Mouse (Mus musculus) liver, embryonic 14.5 days (tissue): ENCODE measurements around the gene Gls. TPM values are rescaled to one million over a fixed set of nuclear protein-coding genes. Genes with fewer than 3 reads are reported as not detected.
A peak's percentile ranks its signal among the peaks of the same experiment; 100 is the strongest.

Experiments
- ATAC-seq: fragments of 200-750 bp; cut with Nextera tagmentation; 2 replicates; pipeline ENCODE4 v1.8.0; 2017; ENCODE audit warnings: moderate number of reproducible peaks, mild to moderate bottlenecking, moderate library complexity; ENCODE audit not compliant: insufficient read depth
- DNase-seq, 3 experiments: peaks; one replicate each; pipeline ENCODE4 v3.0.0-alpha.2; 2012 to 2013; ENCODE audit warnings: low read depth in 3 of 3, low spot score in 3 of 3
- H3K27ac ChIP-seq: fragments of 300-500 bp; sonication (generic); 2 replicates; pipeline ENCODE4 v1.5.1; 2014; ENCODE audit warnings: moderate library complexity, mild to moderate bottlenecking, control low read depth, inconsistent platforms
- H3K27me3 ChIP-seq: fragments of 300-500 bp; sonication (generic); 2 replicates; pipeline ENCODE4 v1.6.1; 2014; ENCODE audit warnings: mild to moderate bottlenecking, low read length, moderate library complexity; ENCODE audit not compliant: control insufficient read depth, insufficient read depth
- H3K36me3 ChIP-seq: fragments of 300-500 bp; sonication (generic); replicated peaks from 2 replicates; pipeline ENCODE4 v1.6.1; 2014; ENCODE audit warnings: low read depth; ENCODE audit not compliant: control insufficient read depth, insufficient read depth
- H3K4me1 ChIP-seq, 2 experiments: fragments of 200-500 bp in 1 of 2; fragments of 300-500 bp in 1 of 2; sonication (generic) in 1 of 2; replicated peaks; 2 replicates each; pipeline ENCODE4 v1.6.1; 2012 to 2014; ENCODE audit warnings: antibody characterized with exemption in 1 of 2, inconsistent platforms in 1 of 2, low read length in 1 of 2; ENCODE audit not compliant: control insufficient read depth in 2 of 2, insufficient read depth in 2 of 2
- H3K4me2 ChIP-seq: fragments of 300-500 bp; sonication (generic); 2 replicates; pipeline ENCODE4 v1.6.1; 2014; ENCODE audit warnings: low read depth, mild to moderate bottlenecking, control low read depth, moderate library complexity
- H3K4me3 ChIP-seq, 2 experiments: fragments of 200-500 bp in 1 of 2; fragments of 300-500 bp in 1 of 2; sonication (generic) in 1 of 2; 2 replicates each; pipeline ENCODE4 v1.5.1; 2012 to 2014; ENCODE audit warnings: low read depth in 2 of 2, low read length in 2 of 2, mild to moderate bottlenecking in 2 of 2, control low read depth in 1 of 2, inconsistent platforms in 1 of 2, moderate library complexity in 1 of 2; ENCODE audit not compliant: insufficient read depth in 1 of 2
- H3K9ac ChIP-seq: fragments of 300-500 bp; sonication (generic); replicated peaks from 2 replicates; pipeline ENCODE4 v1.6.1; 2014; ENCODE audit warnings: mild to moderate bottlenecking, control low read depth, moderate library complexity
- H3K9me3 ChIP-seq: fragments of 300-500 bp; sonication (generic); 2 replicates; pipeline ENCODE4 v1.6.1; 2016; ENCODE audit warnings: low read length, mixed read lengths; ENCODE audit not compliant: control insufficient read depth
- CTCF ChIP-seq: IDR thresholded peaks from 2 replicates; pipeline ENCODE4 v1.5.1; 2016; ENCODE audit warnings: antibody characterized with exemption, low read depth, control low read depth
- EP300 ChIP-seq: IDR thresholded peaks from 2 replicates; pipeline ENCODE4 v1.6.1; 2016; ENCODE audit warnings: antibody characterized with exemption, low read depth
- WGBS: fragments of 180-500 bp; shearing (Covaris S2); extraction: QIAGEN DNeasy Blood & Tissue Kit; methylation state at CpG from one replicate; pipeline ENCODE4 v1.1.7; 2014; ENCODE audit not compliant: insufficient replicate concordance; 5-methylcytosine and 5-hydroxymethylcytosine counted together
- polyA plus RNA-seq, 2 experiments: library from polyadenylated mRNA; depleted of rRNA in 1 of 2; stranded (reverse) in 1 of 2; unstranded in 1 of 2; fragments of >200 nt; fragmentation: Nextera tagmentation in 1 of 2; extraction: Ambion mirVana in 1 of 2; gene quantifications; 2 replicates each; pipeline versions ENCODE4 v1.2.1 to v1.2.3; 2012 to 2014

Gls gene
- polyA plus RNA-seq, 2 experiments: 9.0 to 16.7 TPM

DNA sequence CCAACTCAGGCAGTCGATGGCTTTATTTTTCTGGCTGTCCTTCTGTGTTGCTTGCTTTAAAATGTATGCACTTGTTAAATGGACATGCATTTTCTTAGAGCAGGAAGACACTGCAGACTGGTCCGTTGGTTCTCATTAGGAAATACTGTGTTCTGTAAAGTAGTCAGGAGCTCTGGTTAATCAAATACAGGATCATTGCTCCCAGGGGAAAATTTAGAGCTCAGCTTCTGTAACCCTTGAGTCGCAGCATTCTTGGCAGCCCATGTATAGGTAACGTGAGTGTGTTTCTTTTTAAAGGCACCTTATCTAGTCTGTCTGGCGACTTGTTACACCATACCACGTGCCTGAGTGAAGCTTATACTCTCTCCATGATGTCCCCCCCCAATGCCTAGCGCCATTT is 84.9 kb downstream of the Gls start:
- no peaks in the 10 kb centered on the region for H3K9me3 ChIP-seq
- no peak overlapping the region for H3K4me2 ChIP-seq
- no peaks in the 10 kb centered on the region for H3K27me3 ChIP-seq
- peaks cover 8 to 11% of the 10 kb centered on the region in 2 experiments for H3K4me1 ChIP-seq
- no peak overlapping the region for H3K27ac ChIP-seq
- no peak overlapping the region for H3K4me3 ChIP-seq
- H3K36me3 ChIP-seq: peaks cover 8% of the 10 kb centered on the region
- WGBS: 64% methylated on average over 7 of the region's 7 CpGs
- no peak for ATAC-seq
- no peak for TF ChIP-seq CTCF
- no peak for TF ChIP-seq EP300
- H3K9ac ChIP-seq: no peak overlapping the region
- no peak for DNase-seq

DNA sequence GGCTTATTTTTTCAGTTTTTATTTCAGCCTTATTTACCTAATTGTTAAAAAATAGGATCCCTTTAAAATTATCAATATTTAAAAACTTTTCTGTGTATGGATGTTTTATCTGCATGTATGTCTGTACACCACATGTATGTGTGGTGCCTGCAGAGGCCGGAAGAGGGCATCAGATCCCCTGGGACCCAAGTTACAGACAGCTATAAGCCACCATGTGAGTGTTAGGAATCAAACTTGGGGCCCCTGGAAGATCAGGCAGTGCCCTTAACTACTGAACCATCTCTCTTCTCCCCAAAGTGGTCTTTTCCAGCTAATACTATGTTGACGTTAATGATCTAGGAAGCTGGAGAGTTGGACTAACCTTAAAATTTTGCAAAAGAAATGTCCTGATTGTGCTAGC is 85.6 kb downstream of the Gls start:
- Histone ChIP-seq H3K9ac (no peak overlapping the region), H3K36me3 (peaks cover 8% of the 10 kb centered on the region), H3K27me3 (no peaks in the 10 kb centered on the region), H3K4me3 (no peak overlapping the region), H3K4me1 (peaks cover 8 to 11% of the 10 kb centered on the region in 2 experiments), H3K27ac (no peak overlapping the region), H3K9me3 (no peaks in the 10 kb centered on the region), H3K4me2 (no peak overlapping the region)
- TF ChIP-seq CTCF (no peak), EP300 (no peak)
- no peak for ATAC-seq
- no peak for DNase-seq
- 74% methylated on average over 2 of the region's 2 CpGs for WGBS

DNA sequence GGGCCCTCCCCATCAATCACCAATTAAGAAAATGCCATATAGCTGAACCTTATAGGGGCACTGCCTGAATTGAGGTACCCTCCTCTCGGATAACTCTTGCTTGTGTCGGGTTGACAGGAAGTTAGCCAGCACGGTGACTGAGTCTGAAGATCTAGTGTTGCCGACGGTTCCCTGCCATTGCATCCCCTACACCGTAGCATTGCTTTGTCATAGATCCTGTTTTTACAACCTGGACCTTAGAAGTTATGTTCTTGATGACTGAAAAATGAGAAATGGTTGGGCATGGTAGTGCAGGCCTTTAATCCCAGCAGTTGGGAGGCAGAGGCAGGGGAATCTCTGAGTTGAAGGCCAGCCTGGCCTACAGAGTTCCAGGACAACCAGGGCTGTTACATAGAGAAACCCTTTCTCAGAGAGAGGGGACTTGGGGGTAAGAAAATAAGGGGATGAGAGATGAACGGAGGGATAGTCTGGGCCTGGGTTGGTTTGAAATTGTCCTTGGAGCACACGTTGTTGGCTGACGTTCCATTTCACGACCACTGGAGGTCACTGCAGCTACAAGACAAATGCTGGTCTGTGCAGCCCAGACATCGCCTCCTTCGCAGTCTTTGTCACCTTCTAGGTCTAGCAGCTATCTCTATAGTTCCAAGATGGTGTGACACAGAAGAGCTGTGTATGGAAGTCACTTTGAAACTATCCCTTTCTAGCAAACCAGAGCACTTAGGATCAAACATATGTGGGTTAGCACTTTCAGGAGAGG is 86.6 kb downstream of the Gls start:
- no peaks in the 10 kb centered on the region for H3K9me3 ChIP-seq
- no peak overlapping the region for H3K4me2 ChIP-seq
- ATAC-seq (no peak), DNase-seq (peak in 1 of 3 experiments; percentile 14)
- H3K4me3 ChIP-seq: no peak overlapping the region
- TF ChIP-seq CTCF: peak; percentile 77
- TF ChIP-seq EP300: no peak
- no peak overlapping the region for H3K27ac ChIP-seq
- no peaks in the 10 kb centered on the region for H3K27me3 ChIP-seq
- peaks cover 8 to 11% of the 10 kb centered on the region in 2 experiments for H3K4me1 ChIP-seq
- peaks cover 4% of the 10 kb centered on the region for H3K36me3 ChIP-seq
- H3K9ac ChIP-seq: no peak overlapping the region
- 50% methylated on average over 12 of the region's 12 CpGs for WGBS

DNA sequence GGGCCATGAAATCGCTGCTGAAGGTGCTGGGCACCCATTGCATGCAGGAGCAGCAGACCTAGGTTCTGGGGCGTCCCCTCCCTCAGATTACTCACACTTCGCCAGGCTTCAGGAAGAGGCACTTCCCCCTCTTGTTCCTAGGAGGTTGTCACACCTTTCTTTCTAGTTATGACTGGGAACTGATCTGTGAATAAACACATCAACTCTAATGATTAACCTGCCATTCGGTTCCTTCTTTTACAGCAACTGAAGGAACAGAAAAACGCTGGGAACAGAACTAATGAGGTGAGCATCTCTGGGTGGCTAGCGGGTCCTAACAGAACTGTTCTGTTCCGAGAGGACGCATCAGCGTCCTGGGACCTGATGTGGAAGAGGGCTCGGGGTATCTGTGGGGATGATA is 88.1 kb downstream of the Gls start:
- TF ChIP-seq CTCF (no peak), EP300 (no peak)
- no peak overlapping the region for H3K9ac ChIP-seq
- no peak for ATAC-seq
- no peak overlapping the region for H3K4me2 ChIP-seq
- no peak overlapping the region for H3K27ac ChIP-seq
- H3K4me3 ChIP-seq: no peak overlapping the region
- H3K36me3 ChIP-seq: peaks cover 5% of the 10 kb centered on the region
- no peaks in the 10 kb centered on the region for H3K27me3 ChIP-seq
- WGBS: 75% methylated on average over 10 of the region's 10 CpGs
- no peaks in the 10 kb centered on the region for H3K9me3 ChIP-seq
- H3K4me1 ChIP-seq: peaks cover 0 to 4% of the 10 kb centered on the region in 2 experiments; a peak in 2 of 4 replicates
- no peak for DNase-seq

DNA sequence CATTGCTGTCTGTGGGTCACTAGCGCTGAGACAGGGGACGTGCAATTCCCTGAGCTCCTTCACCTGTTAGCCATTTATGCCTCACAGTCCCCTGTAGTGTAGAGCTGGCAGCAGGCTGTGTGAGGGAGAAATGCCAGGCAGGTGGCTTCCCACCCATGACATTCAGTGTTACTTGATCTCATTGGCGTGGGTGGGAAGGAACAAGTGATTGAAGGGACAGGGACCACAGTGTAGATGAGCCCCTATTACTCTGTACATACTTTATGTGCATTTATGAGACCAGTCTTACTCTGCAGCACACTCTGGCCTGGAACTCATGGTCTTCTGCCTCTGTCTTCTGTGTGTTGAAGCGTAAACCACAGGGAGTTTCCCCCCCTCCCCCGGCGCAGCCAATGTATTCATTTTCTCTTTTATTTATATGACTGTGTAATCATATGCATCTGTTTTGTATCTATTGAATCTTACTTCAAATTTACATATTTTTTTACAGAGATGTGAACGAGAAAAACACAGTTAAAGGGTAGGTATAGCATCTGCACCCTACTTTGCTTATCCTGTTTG is 89.4 kb downstream of the Gls start:
- TF ChIP-seq CTCF (no peak), EP300 (no peak)
- Histone ChIP-seq H3K27me3 (no peaks in the 10 kb centered on the region), H3K9ac (no peak overlapping the region), H3K4me1 (no peaks in the 10 kb centered on the region), H3K36me3 (peaks cover 5% of the 10 kb centered on the region), H3K9me3 (no peaks in the 10 kb centered on the region), H3K4me2 (no peak overlapping the region), H3K27ac (no peak overlapping the region), H3K4me3 (no peak overlapping the region)
- ATAC-seq: no peak
- 83% methylated on average over 7 of the region's 7 CpGs for WGBS
- DNase-seq: no peak
